Mouse (Mus musculus) heart, adult 2 months (tissue): ENCODE data around the gene Akt1s1.

Experiments used
- CTCF ChIP-seq: fragments of 200-600 bp; IDR thresholded peaks from 2 replicates; pipeline ENCODE4 v1.8.1; 2022; ENCODE audit warnings: antibody characterized with exemption, mild to moderate bottlenecking, moderate library complexity
- EP300 ChIP-seq: fragments of 200-500 bp; IDR thresholded peaks from 2 replicates; pipeline ENCODE4 v1.6.1; 2011; ENCODE audit warnings: low read depth, low read length, control low read depth; ENCODE audit not compliant: insufficient read depth
- POLR2A ChIP-seq: fragments of 200-500 bp; IDR thresholded peaks from 2 replicates; pipeline ENCODE4 v1.6.1; 2011; ENCODE audit warnings: mild to moderate bottlenecking, low read depth, low read length, control low read depth; ENCODE audit not compliant: insufficient read depth

DNA sequence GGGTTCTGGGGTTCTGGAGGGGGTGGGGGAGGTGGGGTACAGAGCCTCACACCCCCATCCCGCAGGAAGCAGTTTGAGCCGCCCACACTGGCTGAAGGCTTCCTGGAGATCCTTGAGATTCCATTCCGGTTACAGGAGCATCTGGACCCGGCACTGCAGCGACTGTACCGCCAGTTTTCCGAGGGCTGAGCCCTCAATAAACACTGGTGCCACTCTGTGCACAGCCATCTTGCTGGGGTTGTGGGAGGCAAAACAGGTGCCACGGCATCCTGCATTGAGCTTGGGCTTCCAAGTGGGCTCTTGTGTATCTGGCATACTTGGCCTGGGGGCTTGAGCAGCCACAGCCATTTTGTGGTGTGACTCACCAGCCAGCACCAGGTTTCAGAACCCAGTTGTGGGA lies 13.6 kb downstream of the Akt1s1 start:
- TF ChIP-seq EP300 = no peak
- TF ChIP-seq POLR2A = no peak
- TF ChIP-seq CTCF = no peak
